Comparison of ENCODE assay signal across 9 mouse cellular contexts in the genomic region with DNA sequence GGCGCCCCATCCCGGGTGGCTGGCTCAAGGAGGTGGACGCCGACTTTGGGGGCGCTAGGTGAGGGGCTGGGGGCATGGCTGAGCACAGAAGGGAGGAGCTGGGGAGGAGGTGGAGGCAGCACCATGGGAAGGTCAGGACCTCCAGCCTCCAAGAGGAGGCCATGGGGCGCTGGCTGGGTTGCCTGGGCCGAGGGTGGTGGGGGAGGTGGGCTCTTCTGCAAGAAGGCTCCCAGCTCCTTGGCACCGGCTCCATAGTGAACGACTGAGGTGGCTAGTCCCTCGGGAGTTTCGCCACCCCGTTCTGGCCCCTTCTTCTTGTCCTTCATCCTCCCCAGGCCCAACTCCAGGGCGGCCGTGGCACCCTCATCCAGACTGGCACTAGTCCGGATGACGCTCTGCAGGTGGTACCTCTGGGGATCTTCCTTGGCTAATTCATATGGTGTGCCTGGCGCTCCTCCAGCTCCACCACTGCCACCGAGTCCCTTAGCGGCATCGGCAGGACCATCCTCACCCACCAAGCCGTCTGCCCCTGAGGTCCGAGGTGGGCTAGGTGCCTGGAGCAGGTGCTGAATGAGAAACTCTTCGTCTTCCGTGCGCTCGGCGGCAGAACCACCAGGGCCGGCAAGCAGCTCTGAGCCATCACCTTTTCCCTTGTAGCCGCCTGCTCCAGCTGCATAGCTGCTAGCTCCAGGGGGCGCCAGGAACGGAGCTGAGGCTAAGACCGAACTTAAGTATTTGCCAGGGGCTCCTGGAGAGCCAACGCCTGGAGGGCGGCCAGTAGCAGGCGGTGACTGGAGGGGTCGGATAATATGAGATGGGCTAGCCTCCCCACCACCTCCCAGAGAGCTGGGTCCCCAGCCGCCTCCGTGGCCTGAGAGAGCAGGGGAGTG. TPM values are rescaled to one million over a fixed set of nuclear protein-coding genes. Genes with fewer than 3 reads are reported as not detected.
A peak's percentile ranks its signal among the peaks of the same experiment; 100 is the strongest.
DNase-seq lines count a peak whose midpoint lies in the region; TF ChIP-seq lines count a peak whose summit lies in the region.
"Had no signal": no experiment of that assay in that cellular context is flagged by ENCODE, and none has a peak within 500 bp of the region (broad histone marks: within the 10 kb centered on the region; RNA-seq: fewer than 3 reads in every experiment).

No protein-coding gene starts in this region.

- 85% methylated on average over 38 of the region's 38 CpGs for WGBS in lung, adult 2 months
- WGBS in thymus, adult 2 months = 98% methylated on average over 38 of the region's 38 CpGs

- intact Hi-C loops in gastrocnemius, adult 2 months (cut with DNase I) = no loop called here

- H3K36me3 ChIP-seq in thymus, adult 2 months (ENCODE audit: control insufficient read depth, insufficient read depth, low read length) = peaks cover 58% of the 10 kb centered on the region

- TF ChIP-seq CTCF in gastrocnemius, adult 2 months (IDR thresholded peaks at IDR 0.05) = no peak
- TF ChIP-seq CTCF in lung, adult 2 months (IDR thresholded peaks at IDR 0.05; ENCODE audit: insufficient read depth, low read length) = no peak
- TF ChIP-seq CTCF in thymus, adult 2 months (IDR thresholded peaks at IDR 0.05; ENCODE audit: borderline replicate concordance, control insufficient read depth, extremely low read depth, insufficient read depth, low read length, poor library complexity) = no peak

- no peak for TF ChIP-seq POLR2A in lung, adult 2 months (IDR thresholded peaks at IDR 0.05; ENCODE audit: borderline replicate concordance, extremely low read depth, low read depth, low read length)
- TF ChIP-seq POLR2A in thymus, adult 2 months (IDR thresholded peaks at IDR 0.05; ENCODE audit: control insufficient read depth, extremely low read depth, insufficient read depth, low read length, poor library complexity) = no peak

- peaks cover 8% of the 10 kb centered on the region for H3K4me1 ChIP-seq in lung, adult 2 months (ENCODE audit: control insufficient read depth, insufficient read depth, low read length)
- peaks cover 15% of the 10 kb centered on the region for H3K4me1 ChIP-seq in thymus, adult 2 months (replicated peaks; ENCODE audit: control insufficient read depth, insufficient read depth, low read length)

- H3K27ac ChIP-seq in gastrocnemius, adult 2 months = peak overlapping the region; percentile 20; the same call in 1 of the 2 replicates
- no peak overlapping the region for H3K27ac ChIP-seq in thymus, adult 2 months (ENCODE audit: control insufficient read depth, insufficient read depth, low read length)
- H3K27ac ChIP-seq: heart, embryonic 13.5 days; midbrain, embryonic 15.5 days had no signal

- no peak overlapping the region for H3K4me3 ChIP-seq in gastrocnemius, adult 2 months
- H3K4me3 ChIP-seq in lung, adult 2 months (replicated peaks; ENCODE audit: extremely low read depth, low read depth, low read length) = no peak overlapping the region
- H3K4me3 ChIP-seq in thymus, adult 2 months (ENCODE audit: control insufficient read depth, insufficient read depth, low read length) = no peak overlapping the region
- H3K4me3 ChIP-seq: heart, embryonic 13.5 days; midbrain, embryonic 15.5 days had no signal

- DNase-seq in gastrocnemius, adult 2 months = no peak
- no peak for DNase-seq in gastrocnemius, adult 8-10 months (ENCODE audit: low spot score in 2 of 2)
- DNase-seq in lung, postnatal 10 days = peak; percentile 7
- DNase-seq in lung, adult 2 months = no peak
- DNase-seq in R1 (ENCODE audit: low read depth, low spot score) = peak; percentile 55
- no peak for DNase-seq in thymus, adult 2 months
- DNase-seq in neural tube, embryonic 10.5 days (ENCODE audit: extremely low spot score, low spot score) = no peak

- no peaks in the 10 kb centered on the region for H3K27me3 ChIP-seq in thymus, adult 2 months (ENCODE audit: control insufficient read depth, insufficient read depth, low read length)
- H3K27me3 ChIP-seq: heart, embryonic 13.5 days; midbrain, embryonic 15.5 days had no signal

RNA-seq across cellular contexts. Expression of a gene that starts 4.4 kb away (rescaled TPM):
- 10 to 100 TPM; 12.8 to 16.1 TPM for total RNA-seq in gastrocnemius, adult 2 months (2021)
- total RNA-seq in gastrocnemius, adult 8-10 months (2022) = 10 to 100 TPM; 15.3 to 17.5 (median 15.9) TPM
- polyA plus RNA-seq in lung, adult 2 months (2012; rRNA removed) = 11.1 and 15.9 TPM in 2 replicates
- 32.7 and 43.5 TPM in 2 replicates for polyA plus RNA-seq in thymus, adult 2 months (2012; rRNA removed)

RNA-seq across cellular contexts. Expression of a gene that starts 14.0 kb away (rescaled TPM):
- total RNA-seq in gastrocnemius, adult 2 months (2021) = 10 to 100 TPM; 30.2 to 32.9 TPM
- 10 to 100 TPM; 24.5 to 31.0 (median 28.2) TPM for total RNA-seq in gastrocnemius, adult 8-10 months (2022)
- 86.5 and 102 TPM in 2 replicates for polyA plus RNA-seq in lung, adult 2 months (2012; rRNA removed)
- 159 and 165 TPM in 2 replicates for polyA plus RNA-seq in thymus, adult 2 months (2012; rRNA removed)

RNA-seq across cellular contexts. Expression of a gene that starts 14.2 kb away (rescaled TPM):
- total RNA-seq in gastrocnemius, adult 2 months (2021) = 10 to 100 TPM in 1 of 2 experiments, 1 to 10 TPM in 1; 8.1 to 11.0 TPM
- total RNA-seq in gastrocnemius, adult 8-10 months (2022) = 10 to 100 TPM in 2 of 4 experiments, 1 to 10 TPM in 2; 7.2 to 13.3 (median 10.6) TPM
- 82.5 and 90.6 TPM in 2 replicates for polyA plus RNA-seq in lung, adult 2 months (2012; rRNA removed)
- 32.4 and 40.5 TPM in 2 replicates for polyA plus RNA-seq in thymus, adult 2 months (2012; rRNA removed)

RNA-seq across cellular contexts. Expression of a gene that starts 30.5 kb away (rescaled TPM):
- 10 to 100 TPM; 22.6 to 25.5 TPM for total RNA-seq in gastrocnemius, adult 2 months (2021)
- total RNA-seq in gastrocnemius, adult 8-10 months (2022) = 10 to 100 TPM; 20.1 to 25.7 (median 21.3) TPM
- polyA plus RNA-seq in lung, adult 2 months (2012; rRNA removed) = 233 and 237 TPM in 2 replicates
- polyA plus RNA-seq in thymus, adult 2 months (2012; rRNA removed) = 41.7 and 62.3 TPM in 2 replicates

RNA-seq across cellular contexts. Expression of a gene that starts 32.1 kb away (rescaled TPM):
- 10 to 100 TPM; 41.7 to 44.3 TPM for total RNA-seq in gastrocnemius, adult 2 months (2021)
- total RNA-seq in gastrocnemius, adult 8-10 months (2022) = 10 to 100 TPM; 43.2 to 50.7 (median 48.4) TPM
- 76.2 and 76.8 TPM in 2 replicates for polyA plus RNA-seq in lung, adult 2 months (2012; rRNA removed)
- polyA plus RNA-seq in thymus, adult 2 months (2012; rRNA removed) = 118 and 131 TPM in 2 replicates

Comparison
In these comparisons a context has a peak if more than half of its experiments do, and no peak if none do; other contexts are left out.
1. DNase-seq: peak in lung, postnatal 10 days (single experiment) and R1 (single experiment); none in gastrocnemius, adult 2 months (single experiment), gastrocnemius, adult 8-10 months (0 of 2), lung, adult 2 months (single experiment), thymus, adult 2 months (single experiment) and neural tube, embryonic 10.5 days (single experiment).